In the genomic region with DNA sequence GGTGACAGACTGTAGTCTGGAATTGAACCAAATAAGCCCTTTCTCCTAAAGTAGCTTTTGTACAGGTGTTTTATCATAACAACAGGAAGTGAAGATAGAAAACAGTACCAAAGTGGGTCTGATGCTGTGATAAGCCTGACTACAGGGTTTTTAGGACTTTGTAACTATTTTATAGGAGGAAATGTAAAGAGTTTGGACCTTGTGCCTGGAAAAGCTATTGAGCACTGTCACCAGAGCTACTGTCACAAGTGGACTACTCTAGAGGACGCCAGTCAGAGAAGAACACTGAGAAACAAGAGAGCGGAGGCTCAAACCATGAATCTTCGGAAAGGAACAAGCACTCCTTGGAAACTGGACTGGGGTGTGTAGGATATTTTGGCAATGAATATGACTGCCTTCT, we compare ENCODE assay signal across 24 mouse cellular contexts. TPM values are rescaled to one million over a fixed set of nuclear protein-coding genes. Genes with fewer than 3 reads are reported as not detected.
DNase-seq lines count a peak whose midpoint lies in the region; ATAC-seq and TF ChIP-seq lines count a peak whose summit lies in the region.
"Had no signal": no experiment of that assay in that cellular context is flagged by ENCODE, and none has a peak within 500 bp of the region (broad histone marks: within the 10 kb centered on the region; RNA-seq: fewer than 3 reads in every experiment).

No protein-coding gene starts in this region.

- no peaks in the 10 kb centered on the region for H3K27me3 ChIP-seq in intestine, embryonic 16.5 days (replicated peaks; ENCODE audit: control insufficient read depth, insufficient read depth, low read length)
- no peaks in the 10 kb centered on the region for H3K27me3 ChIP-seq in small intestine, adult 2 months (ENCODE audit: control insufficient read depth, insufficient read depth, low read length)
- H3K27me3 ChIP-seq in midbrain, embryonic 15.5 days (replicated peaks): no peaks in the 10 kb centered on the region
- no peaks in the 10 kb centered on the region for H3K27me3 ChIP-seq in lung, postnatal 0 days (replicated peaks; ENCODE audit: insufficient read depth, low read length)
- H3K27me3 ChIP-seq: CH12.LX; embryonic facial prominence, embryonic 12.5 days; forebrain, embryonic 13.5 days; forebrain, embryonic 15.5 days; Patski had no signal

- no peak for TF ChIP-seq POLR2A in small intestine, adult 2 months (IDR thresholded peaks at IDR 0.05; ENCODE audit: low read depth, low read length)

- H3K4me1 ChIP-seq in intestine, embryonic 16.5 days (ENCODE audit: control insufficient read depth, insufficient read depth, low read length): no peaks in the 10 kb centered on the region
- peaks cover 7% of the 10 kb centered on the region; the same call in 1 of the 2 replicates for H3K4me1 ChIP-seq in small intestine, adult 2 months (ENCODE audit: control insufficient read depth, insufficient read depth, insufficient read length, low read length)
- H3K4me1 ChIP-seq in midbrain, embryonic 15.5 days: 0 out of 2 replicates have a peak, but pooled peaks cover 4% of the 10 kb centered on the region
- no peaks in the 10 kb centered on the region for H3K4me1 ChIP-seq in lung, postnatal 0 days (ENCODE audit: insufficient read depth, low read depth, low read length)
- H3K4me1 ChIP-seq: embryonic facial prominence, embryonic 10.5 days; embryonic facial prominence, embryonic 12.5 days; forebrain, embryonic 13.5 days; forebrain, embryonic 15.5 days had no signal

- H3K9ac ChIP-seq in intestine, embryonic 16.5 days (ENCODE audit: low read depth, low read length): no peak overlapping the region
- no peak overlapping the region for H3K9ac ChIP-seq in midbrain, embryonic 15.5 days
- no peak overlapping the region for H3K9ac ChIP-seq in lung, postnatal 0 days (replicated peaks; ENCODE audit: low read depth)
- H3K9ac ChIP-seq: embryonic facial prominence, embryonic 12.5 days; forebrain, embryonic 13.5 days; forebrain, embryonic 15.5 days; forebrain, postnatal 0 days had no signal

- no peak for TF ChIP-seq CTCF in layer of hippocampus, adult 2 months (conservative IDR thresholded peaks at IDR 0.05)
- TF ChIP-seq CTCF in small intestine, adult 2 months (IDR thresholded peaks at IDR 0.05; ENCODE audit: extremely low read depth, insufficient read length, insufficient replicate concordance, low read depth, low read length): no peak
- no peak for TF ChIP-seq CTCF in lung, postnatal 0 days (IDR thresholded peaks at IDR 0.05)

- H3K4me2 ChIP-seq in intestine, embryonic 16.5 days (ENCODE audit: low read depth, low read length): no peak overlapping the region
- no peak overlapping the region for H3K4me2 ChIP-seq in midbrain, embryonic 15.5 days
- no peak overlapping the region for H3K4me2 ChIP-seq in lung, postnatal 0 days (replicated peaks; ENCODE audit: low read depth, low read length)
- H3K4me2 ChIP-seq: embryonic facial prominence, embryonic 12.5 days; forebrain, embryonic 13.5 days; forebrain, embryonic 15.5 days had no signal

- no peak for DNase-seq in layer of hippocampus, adult 2 months (ENCODE audit: low spot score in 2 of 2)
- DNase-seq in layer of hippocampus, postnatal 36 days: no peak
- DNase-seq in lung, postnatal 0 days (ENCODE audit: low spot score): no peak
- DNase-seq: adrenal gland, adult 8-10 months; adrenal gland, postnatal 14 days; adrenal gland, postnatal 36 days; B cell, adult 2 months; cerebellum, adult 2 months; cerebellum, adult 9-10 months; cerebellum, postnatal 10 days; cerebellum, postnatal 25 days; forebrain, postnatal 0 days had no signal

- no peaks in the 10 kb centered on the region for H3K36me3 ChIP-seq in intestine, embryonic 16.5 days (ENCODE audit: control insufficient read depth, insufficient read depth, low read length)
- peaks cover 14% of the 10 kb centered on the region for H3K36me3 ChIP-seq in small intestine, adult 2 months (ENCODE audit: control insufficient read depth, insufficient read depth, low read length)
- peaks cover 6% of the 10 kb centered on the region; the same call in 1 of the 2 replicates for H3K36me3 ChIP-seq in midbrain, embryonic 15.5 days (replicated peaks)
- H3K36me3 ChIP-seq in lung, postnatal 0 days (ENCODE audit: insufficient read depth, low read length): 0 out of 2 replicates have a peak, but pooled peaks cover 2% of the 10 kb centered on the region

- WGBS in intestine, embryonic 16.5 days: 88% methylated on average over 3 of the region's 3 CpGs
- WGBS in small intestine, adult 2 months: 72% methylated on average over 3 of the region's 3 CpGs
- WGBS in midbrain, embryonic 15.5 days: 93% methylated on average over 3 of the region's 3 CpGs
- WGBS in lung, postnatal 0 days: 94% methylated on average over 3 of the region's 3 CpGs

- peak; percentile 79 for ATAC-seq in intestine, embryonic 16.5 days
- no peak for ATAC-seq in midbrain, embryonic 15.5 days (replicated peaks)
- ATAC-seq in lung, postnatal 0 days: no peak
- ATAC-seq: activated CD4-positive, CD25-positive, alpha-beta regulatory T cell, adult 4 months; CD4-positive, CD25-positive, alpha-beta regulatory T cell, adult 4 months; forebrain, embryonic 13.5 days; forebrain, postnatal 0 days; Patski had no signal

- peak overlapping the region; percentile 36; the same call in 1 of the 2 replicates for H3K27ac ChIP-seq in layer of hippocampus, adult 2 months
- H3K27ac ChIP-seq in intestine, embryonic 16.5 days (ENCODE audit: low read length): no peak overlapping the region
- peak overlapping the region; percentile 55 for H3K27ac ChIP-seq in small intestine, adult 2 months (ENCODE audit: insufficient read depth, low read depth, low read length)
- no peak overlapping the region for H3K27ac ChIP-seq in midbrain, embryonic 15.5 days
- H3K27ac ChIP-seq in lung, postnatal 0 days (ENCODE audit: low read length): no peak overlapping the region
- H3K27ac ChIP-seq: embryonic facial prominence, embryonic 10.5 days; embryonic facial prominence, embryonic 12.5 days; forebrain, embryonic 13.5 days; forebrain, embryonic 15.5 days had no signal

- no peaks in the 10 kb centered on the region for H3K9me3 ChIP-seq in intestine, embryonic 16.5 days (ENCODE audit: control insufficient read depth, low read length)
- no peaks in the 10 kb centered on the region for H3K9me3 ChIP-seq in midbrain, embryonic 15.5 days
- no peaks in the 10 kb centered on the region for H3K9me3 ChIP-seq in lung, postnatal 0 days (ENCODE audit: low read length)
- H3K9me3 ChIP-seq: embryonic facial prominence, embryonic 10.5 days; embryonic facial prominence, embryonic 12.5 days; forebrain, embryonic 13.5 days; forebrain, embryonic 15.5 days; G1E had no signal

- H3K4me3 ChIP-seq in layer of hippocampus, adult 2 months: no peak overlapping the region
- H3K4me3 ChIP-seq in intestine, embryonic 16.5 days (ENCODE audit: low read length): no peak overlapping the region
- H3K4me3 ChIP-seq in small intestine, adult 2 months (ENCODE audit: low read depth, low read length): no peak overlapping the region
- H3K4me3 ChIP-seq in midbrain, embryonic 15.5 days: no peak overlapping the region
- H3K4me3 ChIP-seq in lung, postnatal 0 days (ENCODE audit: low read depth, low read length): no peak overlapping the region
- H3K4me3 ChIP-seq: embryonic facial prominence, embryonic 10.5 days; embryonic facial prominence, embryonic 12.5 days; forebrain, embryonic 13.5 days; forebrain, embryonic 15.5 days had no signal

- no peak for TF ChIP-seq EP300 in lung, postnatal 0 days (IDR thresholded peaks at IDR 0.05)

RNA-seq across cellular contexts. Expression of a gene that starts 35.5 kb away (rescaled TPM):
- total RNA-seq in layer of hippocampus, adult 2 months (2021): 10 to 100 TPM; 70.9 to 80.5 TPM
- 10 to 100 TPM; 71.0 to 78.7 TPM for total RNA-seq in layer of hippocampus, postnatal 36 days (2021)
- 24.1 and 30.6 TPM in 2 replicates for polyA plus RNA-seq in intestine, embryonic 16.5 days (2015; fragmentation: Nextera tagmentation; extraction: Ambion mirVana)
- 6.5 and 21.6 TPM in 2 replicates for polyA plus RNA-seq in small intestine, adult 2 months (2012; rRNA removed)
- polyA plus RNA-seq in midbrain, embryonic 15.5 days (2015; fragmentation: Nextera tagmentation; extraction: Ambion mirVana): 87.9 and 104 TPM in 2 replicates
- polyA plus RNA-seq in lung, postnatal 0 days (2015; fragmentation: Nextera tagmentation; extraction: Ambion mirVana): 38.3 and 42.5 TPM in 2 replicates

Comparison
In these comparisons a context has a peak if more than half of its experiments do, and no peak if none do; other contexts are left out.
1. H3K27ac ChIP-seq: peak in layer of hippocampus, adult 2 months (single experiment) and small intestine, adult 2 months (single experiment); none in intestine, embryonic 16.5 days (single experiment), midbrain, embryonic 15.5 days (single experiment) and lung, postnatal 0 days (single experiment).